Mouse (Mus musculus) stomach, postnatal 0 days (tissue): ENCODE data around the gene Eid1. TPM values are rescaled to one million over a fixed set of nuclear protein-coding genes. Genes with fewer than 3 reads are reported as not detected.

Experiments
- ATAC-seq: fragments of 200-750 bp; cut with Nextera tagmentation; 2 replicates; pipeline ENCODE4 v1.8.0; 2017; ENCODE audit not compliant: low FRiP score, low TSS enrichment
- DNase-seq: peaks from one replicate; pipeline ENCODE4 v3.0.0-alpha.2; 2016; ENCODE audit warnings: low spot score
- H3K27ac ChIP-seq: fragments of 300-500 bp; sonication (generic); replicated peaks from 2 replicates; pipeline ENCODE4 v1.5.1; 2014; ENCODE audit warnings: mild to moderate bottlenecking, control low read depth
- H3K27me3 ChIP-seq: fragments of 300-500 bp; sonication (generic); 2 replicates; pipeline ENCODE4 v1.6.1; 2014; ENCODE audit warnings: low read length; ENCODE audit not compliant: control insufficient read depth, insufficient read depth
- H3K36me3 ChIP-seq: fragments of 300-500 bp; sonication (generic); 2 replicates; pipeline ENCODE4 v1.6.1; 2014; ENCODE audit warnings: low read length, mixed read lengths; ENCODE audit not compliant: control insufficient read depth, insufficient read depth
- H3K4me1 ChIP-seq: fragments of 300-500 bp; sonication (generic); replicated peaks from 2 replicates; pipeline ENCODE4 v1.6.1; 2014; ENCODE audit warnings: antibody characterized with exemption; ENCODE audit not compliant: control insufficient read depth, insufficient read depth
- H3K4me2 ChIP-seq: fragments of 300-500 bp; sonication (generic); replicated peaks from 2 replicates; pipeline ENCODE4 v1.6.1; 2014; ENCODE audit warnings: low read depth, mild to moderate bottlenecking, control low read depth, moderate library complexity
- H3K4me3 ChIP-seq: fragments of 300-500 bp; sonication (generic); 2 replicates; pipeline ENCODE4 v1.5.1; 2014; ENCODE audit warnings: low read depth, low read length, control low read depth
- H3K9ac ChIP-seq: fragments of 300-500 bp; sonication (generic); 2 replicates; pipeline ENCODE4 v1.6.1; 2014; ENCODE audit warnings: mild to moderate bottlenecking, low read length, control low read depth, mixed read lengths
- H3K9me3 ChIP-seq: fragments of 300-500 bp; sonication (generic); 2 replicates; pipeline ENCODE4 v1.6.1; 2016; ENCODE audit warnings: low read length; ENCODE audit not compliant: control insufficient read depth
- CTCF ChIP-seq: IDR thresholded peaks from 2 replicates; pipeline ENCODE4 v1.5.1; 2016; ENCODE audit warnings: antibody characterized with exemption, low read depth, mild to moderate bottlenecking, moderate library complexity
- EP300 ChIP-seq: optimal IDR thresholded peaks from 2 replicates; pipeline ENCODE3; 2016; ENCODE audit warnings: antibody characterized with exemption
- WGBS: fragments of 180-500 bp; shearing (Covaris S2); extraction: QIAGEN DNeasy Blood & Tissue Kit; methylation state at CpG from one replicate; pipeline ENCODE4 v1.1.7; 2014; 5-methylcytosine and 5-hydroxymethylcytosine counted together
- polyA plus RNA-seq: library from polyadenylated mRNA; unstranded; fragments of >200 nt; fragmentation: Nextera tagmentation; extraction: Ambion mirVana; gene quantifications from 2 replicates; pipeline ENCODE4 v1.2.1, GENCODE M21; 2015

Gene Eid1
- polyA plus RNA-seq, 1 experiment from 2014 or later: 97.9 TPM

GRCm38 (mm10) chr2:125628487-125628886 is 44.4 kb upstream of the Eid1 start:
- Histone ChIP-seq H3K4me3 (no peak overlapping the region), H3K9me3 (no peaks in the 10 kb centered on the region), H3K9ac (no peak overlapping the region), H3K4me1 (no peaks in the 10 kb centered on the region; the same call in 1 of the 2 replicates), H3K27me3 (no peaks in the 10 kb centered on the region), H3K4me2 (no peak overlapping the region), H3K36me3 (no peaks in the 10 kb centered on the region), H3K27ac (no peak overlapping the region)
- 51% methylated on average over 6 of the region's 6 CpGs for WGBS
- ATAC-seq: no peak
- TF ChIP-seq EP300 (no peak), CTCF (no peak)
- DNase-seq: no peak

- DNase-seq: no peak
- Histone ChIP-seq H3K4me3 (no peak overlapping the region), H3K27me3 (no peaks in the 10 kb centered on the region), H3K36me3 (no peaks in the 10 kb centered on the region), H3K9me3 (no peaks in the 10 kb centered on the region), H3K4me2 (no peak overlapping the region), H3K27ac (no peak overlapping the region), H3K9ac (no peak overlapping the region), H3K4me1 (no peaks in the 10 kb centered on the region)
- no peak for ATAC-seq
- TF ChIP-seq EP300 (no peak), CTCF (no peak)
- 92% methylated on average over 2 of the region's 2 CpGs for WGBS
These were observed 42.9 kb upstream of the Eid1 start for GRCm38 (mm10) chr2:125630010-125630409.

- Histone ChIP-seq H3K9me3 (no peaks in the 10 kb centered on the region), H3K4me1 (no peaks in the 10 kb centered on the region), H3K4me2 (no peak overlapping the region), H3K4me3 (no peak overlapping the region), H3K27ac (no peak overlapping the region), H3K9ac (no peak overlapping the region), H3K36me3 (no peaks in the 10 kb centered on the region), H3K27me3 (no peaks in the 10 kb centered on the region)
- no peak for DNase-seq
- 51% methylated on average over 7 of the region's 7 CpGs for WGBS
- no peak for TF ChIP-seq CTCF
- no peak for TF ChIP-seq EP300
- no peak for ATAC-seq
These were observed 35.6 kb upstream of the Eid1 start for GRCm38 (mm10) chr2:125637331-125637730.

DNA sequence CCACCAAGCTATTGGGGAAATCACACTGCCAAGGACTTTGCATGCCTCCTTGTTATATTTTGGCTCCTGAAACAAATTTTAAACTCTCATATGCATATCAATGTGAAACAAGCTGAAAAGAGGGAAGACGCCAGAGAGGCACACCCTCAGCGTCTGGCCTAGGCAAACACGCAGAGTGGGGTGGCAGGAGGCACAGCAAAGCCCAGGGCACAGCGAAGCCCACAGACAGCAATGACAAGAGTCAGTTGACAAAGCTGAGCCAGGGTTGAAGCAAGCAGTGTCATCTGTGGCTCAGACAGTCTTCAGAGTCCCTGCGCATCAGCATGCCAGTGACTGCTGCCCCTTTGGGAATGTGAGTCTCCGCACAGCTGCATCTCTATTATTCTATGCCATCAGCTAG is 28.0 kb upstream of the Eid1 start:
- H3K9ac ChIP-seq: no peak overlapping the region
- WGBS: 64% methylated on average over 6 of the region's 6 CpGs
- H3K36me3 ChIP-seq: no peaks in the 10 kb centered on the region
- no peak for ATAC-seq
- H3K27ac ChIP-seq: no peak overlapping the region
- DNase-seq: no peak
- H3K4me1 ChIP-seq: no peaks in the 10 kb centered on the region
- H3K27me3 ChIP-seq: no peaks in the 10 kb centered on the region
- no peaks in the 10 kb centered on the region for H3K9me3 ChIP-seq
- H3K4me2 ChIP-seq: no peak overlapping the region
- TF ChIP-seq EP300 (no peak), CTCF (no peak)
- no peak overlapping the region for H3K4me3 ChIP-seq

DNA sequence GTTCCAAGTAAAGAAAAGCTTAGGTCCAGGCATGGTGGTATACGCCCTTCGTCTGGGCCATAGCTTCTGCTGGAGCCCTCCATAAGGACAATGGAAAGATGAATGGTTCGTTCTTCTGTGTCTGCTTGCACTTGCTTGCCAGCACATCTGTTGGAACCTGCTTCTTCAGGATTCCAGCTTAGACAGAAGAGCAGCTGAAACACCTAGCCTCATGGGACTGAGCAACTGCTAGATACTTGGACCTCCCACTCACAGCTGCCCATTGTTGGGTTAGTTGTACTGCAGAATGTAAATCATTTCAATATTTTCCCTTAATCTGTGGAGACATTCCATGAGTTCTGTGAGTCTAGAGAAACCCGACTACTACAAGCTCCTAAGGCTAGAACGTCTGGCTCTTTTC is 22.9 kb upstream of the Eid1 start:
- no peaks in the 10 kb centered on the region for H3K9me3 ChIP-seq
- no peaks in the 10 kb centered on the region for H3K4me1 ChIP-seq
- H3K27ac ChIP-seq: no peak overlapping the region
- no peaks in the 10 kb centered on the region for H3K27me3 ChIP-seq
- ATAC-seq (no peak), DNase-seq (no peak)
- no peak overlapping the region for H3K4me2 ChIP-seq
- no peak overlapping the region for H3K4me3 ChIP-seq
- WGBS: 64% methylated on average over 5 of the region's 5 CpGs
- no peak overlapping the region for H3K9ac ChIP-seq
- no peaks in the 10 kb centered on the region for H3K36me3 ChIP-seq
- TF ChIP-seq CTCF: no peak
- TF ChIP-seq EP300: no peak

DNA sequence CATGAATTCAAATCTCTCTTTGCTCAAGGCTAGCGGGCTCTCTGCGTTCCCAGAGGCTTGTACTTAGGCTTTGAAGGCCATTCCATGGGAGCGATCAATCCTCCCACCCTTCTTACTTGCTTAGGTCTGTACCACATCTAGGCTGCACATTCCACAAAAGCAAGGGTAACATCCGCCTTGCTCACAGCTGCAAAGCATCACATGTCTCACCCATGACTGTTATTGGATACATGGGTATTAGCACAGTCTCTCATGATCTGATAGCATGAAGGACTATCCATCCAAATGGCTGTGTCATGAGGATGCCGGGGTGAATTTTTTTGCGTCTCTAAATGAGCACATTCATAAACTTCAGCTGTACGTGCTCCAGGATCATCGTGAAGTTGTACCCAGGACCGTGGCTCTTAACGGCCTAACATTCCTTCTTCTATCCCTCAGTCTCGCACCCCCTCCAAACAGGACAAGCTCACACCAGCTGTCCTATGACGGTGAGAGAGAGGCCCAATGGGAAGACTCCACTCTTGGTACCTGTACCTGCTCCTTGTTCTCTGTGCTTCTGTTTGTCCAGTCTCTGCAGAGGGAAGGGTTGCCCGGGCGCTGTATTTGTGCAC is 22.0 kb upstream of the Eid1 start:
- H3K9ac ChIP-seq: no peak overlapping the region
- H3K4me1 ChIP-seq: no peaks in the 10 kb centered on the region
- H3K27ac ChIP-seq: no peak overlapping the region
- no peak overlapping the region for H3K4me2 ChIP-seq
- DNase-seq (no peak), ATAC-seq (no peak; the same call in 1 of the 2 replicates)
- no peaks in the 10 kb centered on the region for H3K36me3 ChIP-seq
- no peak for TF ChIP-seq EP300
- no peak for TF ChIP-seq CTCF
- no peak overlapping the region for H3K4me3 ChIP-seq
- H3K9me3 ChIP-seq: no peaks in the 10 kb centered on the region
- 59% methylated on average over 14 of the region's 14 CpGs for WGBS
- no peaks in the 10 kb centered on the region for H3K27me3 ChIP-seq
